Mouse (Mus musculus) bone marrow macrophage, adult 2 months (primary cell): ENCODE measurements around the gene Sfxn5.

Experiments
- CTCF ChIP-seq: IDR thresholded peaks from 2 replicates; pipeline ENCODE4 v1.5.1; 2012; ENCODE audit warnings: low read depth, mild to moderate bottlenecking, low read length, moderate library complexity
- POLR2A ChIP-seq: IDR thresholded peaks from 2 replicates; pipeline ENCODE4 v1.6.1; 2012; ENCODE audit warnings: mild to moderate bottlenecking, low read depth, low read length, borderline replicate concordance

DNA sequence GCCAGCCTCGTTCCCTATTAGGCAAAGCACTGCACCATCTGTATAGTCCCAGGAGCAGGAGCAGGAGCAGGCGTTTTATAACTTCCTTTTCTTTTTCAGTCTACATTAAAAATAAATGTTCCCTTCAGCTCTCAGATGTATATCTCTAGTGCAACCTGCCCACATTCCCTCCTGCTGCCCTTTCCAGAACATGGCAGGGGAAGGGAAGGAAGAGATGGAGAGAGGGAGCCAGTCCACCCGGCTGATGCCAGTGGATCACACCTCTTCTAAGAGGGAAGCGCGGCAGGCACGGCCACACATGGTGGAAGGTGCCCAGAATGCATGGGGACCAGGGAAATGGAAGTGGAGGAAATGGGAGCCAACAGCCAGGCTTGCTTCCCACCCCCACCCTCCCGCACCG is 56.7 kb downstream of the Sfxn5 start:
- TF ChIP-seq CTCF: no peak
- TF ChIP-seq POLR2A: no peak
